Mouse (Mus musculus): ENCODE measurements around the gene Ogfod3.

Gene Ogfod3

DNA sequence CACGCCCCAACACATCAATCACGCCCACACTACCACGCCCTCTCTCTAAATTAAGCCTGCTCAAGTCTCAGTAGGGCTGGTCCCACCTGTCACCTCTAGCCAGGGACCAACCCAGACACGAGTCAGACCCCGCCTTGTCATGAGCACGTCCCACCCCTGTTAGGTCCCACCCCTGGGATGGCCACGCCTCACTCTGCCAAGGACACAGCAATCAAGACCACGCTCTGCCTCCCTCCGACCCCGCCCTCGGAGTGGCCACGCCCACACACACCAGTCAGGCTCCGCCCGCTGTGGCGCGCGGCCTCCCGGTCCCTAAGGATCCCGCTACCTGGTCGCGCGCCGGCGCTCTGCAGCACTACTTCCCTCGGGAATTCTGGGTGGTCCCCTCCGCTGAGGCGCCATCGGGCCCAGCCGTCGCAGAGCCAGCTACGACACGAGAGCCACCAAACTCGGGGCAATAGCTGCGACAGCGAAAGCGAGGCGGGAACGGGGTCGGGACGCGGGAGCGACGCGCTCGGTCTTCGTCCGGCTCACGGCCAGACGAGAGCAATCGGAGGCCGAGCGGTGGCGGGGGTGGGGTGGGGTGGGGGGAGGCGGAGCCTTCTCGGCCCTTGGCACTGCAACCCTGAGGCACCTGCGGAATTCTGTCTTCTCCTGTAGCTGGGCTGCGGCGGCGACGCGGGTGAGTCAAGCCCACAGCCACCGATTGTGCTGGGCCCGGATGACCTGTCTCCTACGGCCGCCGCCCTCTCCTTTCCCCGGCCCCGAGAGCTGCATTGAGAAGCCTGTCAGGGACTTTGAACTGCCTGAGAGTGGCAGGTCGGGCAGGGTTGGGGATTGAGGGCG lies at the start of gene Ogfod3, which contains the start of gene Hexdc:
Gene Ogfod3 (minus strand): TSS at position 551 of the 846 bp plus-strand sequence.
Gene Hexdc (plus strand): TSS at position 273 of the 846 bp plus-strand sequence.
- peak; percentile 96 for DNase-seq (ENCODE audit: low spot score)

GRCm38 (mm10) chr11:121250196-121250595 lies 45.7 kb upstream of the Ogfod3 start:
- no peak for DNase-seq (ENCODE audit: low spot score)

GRCm38 (mm10) chr11:121239669-121240068 lies 35.2 kb upstream of the Ogfod3 start:
- DNase-seq (ENCODE audit: low spot score): no peak

DNA sequence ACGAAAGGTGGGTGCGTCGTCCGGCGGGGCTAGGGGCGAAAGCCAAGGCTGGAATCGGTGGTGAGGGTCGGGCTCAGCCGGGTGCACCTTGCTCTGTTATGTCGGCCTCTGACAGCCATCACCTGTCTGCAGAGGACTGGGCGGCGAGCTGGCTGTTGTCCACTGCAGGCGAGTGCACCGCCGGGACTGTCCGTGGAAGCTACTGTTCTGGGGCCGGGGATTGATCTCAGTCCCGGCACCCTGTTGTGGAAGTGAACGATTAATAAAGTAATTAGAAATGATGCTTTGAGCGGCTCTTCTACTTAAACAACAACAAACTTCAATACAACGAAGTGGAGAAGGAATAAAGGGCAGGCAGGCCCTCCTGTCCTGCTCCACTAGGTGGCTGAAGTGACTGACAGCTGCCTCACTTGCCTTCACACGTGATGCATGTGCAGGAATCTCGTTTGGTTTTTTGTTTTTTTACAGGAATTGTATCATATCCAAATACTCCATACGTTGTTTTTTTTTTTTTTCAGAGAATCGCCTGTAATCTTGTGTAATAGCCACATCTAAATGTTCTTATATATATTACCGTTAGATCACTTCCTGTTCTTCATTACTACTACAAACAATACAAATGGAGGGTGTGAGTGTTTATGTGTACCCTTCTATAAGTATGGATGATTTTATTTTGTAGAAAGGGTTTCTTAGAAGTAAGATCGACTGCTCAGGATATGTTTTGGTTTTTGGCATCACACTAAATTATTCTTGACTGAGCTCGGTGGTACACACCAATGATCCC lies 33.0 kb upstream of the Ogfod3 start:
- peak; percentile 51 for DNase-seq (ENCODE audit: low spot score)

- DNase-seq (ENCODE audit: low spot score): peak; percentile 100
These were observed 32.2 kb upstream of the Ogfod3 start, which contains the start of gene Narf for GRCm38 (mm10) chr11:121236564-121237344. Gene Narf, plus strand, starts transcription at chr11:121237253.

- peak; percentile 44 for DNase-seq (ENCODE audit: low spot score)
These were observed 31.1 kb upstream of the Ogfod3 start for GRCm38 (mm10) chr11:121235475-121236238.

DNA sequence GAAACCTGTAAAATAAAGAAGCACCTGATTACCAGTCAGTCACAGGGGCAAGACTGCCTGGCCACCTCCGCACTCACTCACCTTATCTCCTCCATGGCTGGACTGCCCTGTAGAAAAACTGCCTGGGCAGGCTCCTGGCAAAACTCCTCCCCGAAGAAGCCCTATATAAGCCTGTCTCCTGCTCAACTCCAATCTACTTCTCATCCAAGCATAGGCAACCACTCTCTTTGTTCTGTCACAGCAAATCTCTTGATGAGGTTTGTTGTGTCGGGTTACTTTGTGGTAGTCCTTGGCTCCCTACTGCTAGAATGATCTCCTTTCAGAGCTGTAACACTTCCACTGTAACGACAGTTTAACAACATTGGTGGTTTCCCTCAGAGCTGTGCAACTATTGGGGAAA lies 28.2 kb upstream of the Ogfod3 start:
- no peak for DNase-seq (ENCODE audit: low spot score)

DNA sequence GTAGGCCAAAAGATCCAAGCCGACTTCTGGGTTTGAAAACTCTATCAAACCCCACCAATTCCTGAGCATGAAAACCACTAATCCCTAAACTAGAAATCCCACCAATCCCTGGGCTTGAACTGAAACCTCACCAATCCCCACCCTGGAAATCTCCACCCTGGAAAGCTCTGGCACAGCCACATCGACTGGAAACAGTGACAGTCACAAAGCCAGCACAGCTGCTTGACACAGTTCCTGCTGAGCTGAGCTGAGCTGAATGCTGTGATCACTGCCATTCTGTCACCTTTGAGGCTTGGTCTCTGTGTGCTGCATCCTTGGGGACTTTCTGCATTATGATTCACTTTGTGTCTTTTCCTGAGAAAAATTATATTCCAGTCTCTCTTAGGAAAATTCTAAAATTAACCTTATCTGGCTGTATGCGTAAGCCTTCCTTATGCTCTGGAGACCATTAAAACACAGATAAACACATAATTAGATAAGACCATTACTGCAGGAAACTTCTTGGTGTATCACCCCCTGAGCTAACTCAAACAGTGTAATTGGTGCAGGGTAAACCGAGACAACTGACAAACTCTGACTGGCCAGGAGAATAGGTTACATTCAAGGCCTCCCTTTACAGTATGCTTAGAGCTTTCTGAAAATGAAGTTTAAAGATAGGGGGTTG lies 27.2 kb upstream of the Ogfod3 start:
- no peak for DNase-seq (ENCODE audit: low spot score)

DNA sequence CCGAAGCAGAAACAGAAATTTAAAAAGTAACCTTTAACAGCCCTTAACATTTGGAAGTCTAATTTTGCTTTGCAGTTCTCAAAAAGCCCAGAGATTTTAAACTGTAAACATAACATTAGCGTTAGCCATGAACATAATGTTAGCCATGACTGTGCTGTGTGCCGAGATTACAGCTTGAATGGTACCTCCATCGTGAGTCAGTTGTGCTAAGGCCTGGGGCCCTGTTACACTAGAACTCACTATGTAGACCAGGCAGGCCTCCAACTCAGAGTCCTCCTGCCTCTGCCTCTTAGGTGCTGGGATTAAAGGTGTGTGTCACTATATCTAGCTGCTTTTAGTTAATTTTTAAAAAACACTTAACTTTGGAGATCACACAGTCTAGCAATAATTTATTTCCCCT lies 26.7 kb upstream of the Ogfod3 start:
- DNase-seq (ENCODE audit: low spot score): no peak

DNA sequence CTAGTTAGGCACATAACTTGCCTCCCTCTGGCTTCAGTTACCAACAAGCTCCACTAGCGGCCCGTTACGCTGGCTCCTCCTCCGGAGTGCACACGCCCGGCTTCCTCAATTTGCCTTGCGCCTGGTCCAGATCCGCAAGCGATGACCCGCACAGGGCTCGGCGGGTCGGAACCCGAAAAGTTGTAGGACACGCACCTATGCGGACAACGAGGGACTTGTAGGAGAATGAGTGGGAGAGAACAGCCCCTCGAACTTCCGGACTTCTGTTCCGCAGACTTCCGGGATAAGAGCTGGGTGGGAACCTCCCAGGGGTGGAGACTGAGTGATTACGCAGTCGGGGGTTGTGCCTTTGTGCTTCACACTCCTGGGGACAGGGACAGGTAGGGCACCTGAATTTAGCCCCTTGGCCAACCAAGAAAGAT lies 24.5 kb upstream of the Ogfod3 start, which contains the start of gene Cybc1:
Gene Cybc1 (minus strand): TSS at position 305 of the 422 bp plus-strand sequence.
- DNase-seq (ENCODE audit: low spot score): peak; percentile 87

DNA sequence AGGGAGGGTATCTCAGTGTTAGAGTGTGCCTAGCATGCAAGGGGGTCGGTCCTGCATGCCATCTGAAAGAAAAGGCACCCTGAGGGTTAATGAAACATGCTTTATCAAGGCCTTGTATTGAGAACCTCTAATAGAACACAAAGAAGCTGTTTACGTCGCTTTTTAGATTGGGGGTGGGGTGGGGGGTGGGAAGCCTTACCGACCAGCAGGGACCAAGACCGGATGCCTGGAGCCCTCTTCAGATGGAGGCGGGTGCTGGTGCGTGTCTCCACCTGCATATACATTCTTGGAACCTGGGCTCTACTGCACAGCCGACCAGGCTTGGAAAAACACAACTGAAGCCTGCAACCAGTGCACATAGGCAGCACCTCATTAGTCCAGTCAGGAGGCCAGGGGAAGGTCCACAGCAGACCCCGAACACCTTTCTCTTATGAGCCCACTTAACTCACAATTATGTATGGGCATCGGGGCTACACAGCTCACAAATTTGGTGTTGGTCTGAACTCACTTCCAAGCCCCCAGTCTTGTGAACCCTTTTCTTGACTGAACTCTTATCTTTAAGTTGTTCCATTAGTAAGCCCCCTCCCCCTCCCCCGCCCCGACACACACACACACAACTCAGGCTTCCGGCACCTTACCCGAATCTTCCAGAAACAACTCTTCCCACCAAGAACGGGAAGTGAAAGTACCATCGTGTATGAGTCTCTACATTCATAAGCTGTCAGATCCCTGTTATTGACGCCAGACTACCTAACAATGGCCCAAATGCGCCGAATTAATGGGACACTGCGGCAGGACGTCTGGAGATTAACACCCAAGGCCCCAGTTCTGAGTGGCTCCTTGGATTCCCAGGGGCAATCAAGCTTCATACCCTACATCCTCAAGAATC lies 23.9 kb upstream of the Ogfod3 start:
- peak; percentile 39 for DNase-seq (ENCODE audit: low spot score)

DNA sequence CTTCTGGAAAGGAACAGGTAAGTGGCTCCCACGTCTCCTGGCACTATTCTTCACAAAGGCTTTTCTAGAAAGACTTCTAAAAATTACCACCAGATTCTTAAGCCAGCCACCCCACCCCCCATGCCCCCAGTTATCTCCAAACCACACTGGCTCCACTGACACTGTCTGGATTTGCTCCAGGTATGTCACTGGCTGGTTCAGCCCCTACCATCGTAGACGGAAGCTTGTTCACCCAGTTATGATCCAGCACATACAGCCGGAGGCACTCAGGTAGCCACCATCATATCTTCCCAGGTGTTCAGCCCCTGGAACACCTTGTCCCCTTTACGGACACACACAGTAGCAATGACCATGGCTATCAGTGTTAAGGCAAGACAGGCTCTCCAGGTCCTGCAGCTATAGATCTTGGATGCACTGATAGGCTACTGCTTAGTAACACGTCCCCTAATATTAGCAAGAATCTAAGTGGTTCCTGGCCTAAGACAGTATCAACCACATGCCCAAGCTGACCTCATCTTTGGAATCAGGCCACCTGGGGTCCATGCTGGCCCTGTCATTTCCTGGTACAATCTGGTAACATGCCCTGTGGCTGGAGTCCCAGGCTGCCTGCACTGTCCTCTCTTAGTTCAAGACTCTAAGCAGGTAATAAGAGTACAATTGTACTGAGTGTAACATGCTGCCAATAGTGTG lies 17.0 kb upstream of the Ogfod3 start:
- DNase-seq (ENCODE audit: low spot score): no peak

DNA sequence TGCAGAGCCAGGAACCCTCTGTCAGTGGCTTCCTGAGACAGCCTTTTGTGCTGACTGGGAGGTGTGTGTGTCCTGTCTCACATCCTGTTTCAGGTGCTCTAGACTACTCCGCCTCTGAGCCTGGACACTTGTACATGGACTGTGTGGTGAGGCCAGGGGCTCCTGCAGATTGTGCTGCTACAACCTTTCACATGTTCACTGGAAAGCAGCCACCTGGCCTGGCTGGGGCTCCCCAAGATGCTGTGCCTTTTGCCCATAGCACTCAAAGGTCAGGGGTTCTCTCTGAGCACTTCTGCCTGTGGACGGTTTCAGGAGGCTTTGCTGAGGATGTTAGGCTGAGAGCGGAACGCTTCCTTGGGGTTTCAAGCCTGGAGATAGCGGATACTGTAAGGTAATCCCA lies 16.3 kb upstream of the Ogfod3 start:
- DNase-seq (ENCODE audit: low spot score): no peak

GRCm38 (mm10) chr11:121219776-121220175 lies 15.3 kb upstream of the Ogfod3 start:
- no peak for DNase-seq (ENCODE audit: low spot score)

- no peak for DNase-seq (ENCODE audit: low spot score)
These were observed 12.3 kb upstream of the Ogfod3 start for GRCm38 (mm10) chr11:121216831-121217230.

GRCm38 (mm10) chr11:121203859-121204160 lies 701 bp downstream of the Ogfod3 start:
- DNase-seq (ENCODE audit: low spot score): no peak

DNA sequence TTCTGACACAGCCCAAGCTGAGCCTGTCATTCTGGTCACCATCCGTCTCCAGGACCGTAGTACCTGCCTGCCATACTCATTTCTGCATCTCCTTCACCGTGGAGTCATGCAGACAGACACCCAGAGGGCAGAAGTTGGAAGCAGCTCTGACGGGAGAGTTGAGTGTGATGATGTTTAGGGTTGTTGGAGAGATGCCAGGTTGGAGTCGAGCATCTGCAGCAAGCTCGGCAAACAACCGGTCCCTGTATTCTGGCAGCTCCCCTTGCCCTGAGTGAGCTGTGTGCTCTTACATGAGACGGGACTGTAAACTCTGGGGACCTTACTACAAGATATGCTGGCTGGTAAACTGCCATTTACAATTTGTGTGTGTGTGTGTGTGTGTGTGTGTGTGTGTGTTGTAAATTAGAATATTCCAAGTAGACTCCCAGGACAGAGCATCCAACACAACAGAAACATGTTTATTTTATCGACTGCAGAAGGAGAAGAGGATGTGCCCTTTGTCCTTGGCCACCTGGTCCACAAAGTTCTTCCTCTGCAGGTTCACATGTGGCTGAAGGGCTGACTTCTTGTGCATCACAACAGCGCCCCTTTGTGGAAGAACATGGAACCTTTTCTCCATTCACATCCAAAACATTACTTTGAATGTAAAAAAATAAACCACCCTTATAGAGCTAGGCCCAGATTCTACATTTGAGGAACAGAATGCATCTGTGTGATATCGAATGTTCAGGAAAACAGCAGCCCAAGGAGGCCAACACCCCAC lies 2.9 kb downstream of the Ogfod3 start:
- DNase-seq (ENCODE audit: low spot score): no peak

DNA sequence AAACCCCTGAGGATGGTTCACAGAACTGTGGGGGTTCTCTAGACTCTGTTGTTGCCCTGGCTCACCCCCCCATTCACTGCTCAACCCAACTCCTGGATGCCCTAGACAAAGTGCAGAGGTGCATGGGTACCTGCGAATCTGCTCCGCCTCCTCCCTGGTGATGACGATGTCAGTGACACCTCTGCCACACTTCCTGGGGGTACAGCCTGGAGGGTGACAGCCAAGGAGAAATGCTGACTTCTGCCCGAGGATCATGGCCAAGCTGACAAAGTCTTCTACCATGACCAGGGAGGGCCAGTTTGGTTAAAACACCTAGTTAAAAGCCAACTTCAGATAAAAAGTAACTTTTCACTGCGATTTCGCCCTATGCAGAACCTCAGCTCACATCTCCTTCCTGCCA lies 3.7 kb downstream of the Ogfod3 start:
- DNase-seq (ENCODE audit: low spot score): no peak

DNA sequence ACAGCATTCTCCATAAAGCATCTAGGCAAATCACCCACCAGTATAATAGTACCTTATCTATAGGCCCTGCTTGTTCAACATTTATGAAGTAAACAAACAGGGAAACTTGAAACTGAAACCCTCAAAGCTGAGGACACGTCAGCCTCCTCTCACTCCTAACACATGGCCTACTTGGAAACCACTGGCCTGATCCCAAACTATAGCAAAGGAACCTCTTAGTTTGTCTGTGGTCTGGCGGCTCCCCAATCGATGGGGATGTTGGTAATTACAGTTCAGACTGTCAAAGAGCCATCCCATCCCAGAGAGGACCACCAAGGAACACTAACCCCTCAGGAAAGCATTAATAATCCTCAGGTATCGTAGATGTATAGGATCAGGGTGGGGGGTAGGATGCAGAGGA lies 4.7 kb downstream of the Ogfod3 start:
- no peak for DNase-seq (ENCODE audit: low spot score)

All from lung, postnatal 25 days (tissue).